In the genomic region with DNA sequence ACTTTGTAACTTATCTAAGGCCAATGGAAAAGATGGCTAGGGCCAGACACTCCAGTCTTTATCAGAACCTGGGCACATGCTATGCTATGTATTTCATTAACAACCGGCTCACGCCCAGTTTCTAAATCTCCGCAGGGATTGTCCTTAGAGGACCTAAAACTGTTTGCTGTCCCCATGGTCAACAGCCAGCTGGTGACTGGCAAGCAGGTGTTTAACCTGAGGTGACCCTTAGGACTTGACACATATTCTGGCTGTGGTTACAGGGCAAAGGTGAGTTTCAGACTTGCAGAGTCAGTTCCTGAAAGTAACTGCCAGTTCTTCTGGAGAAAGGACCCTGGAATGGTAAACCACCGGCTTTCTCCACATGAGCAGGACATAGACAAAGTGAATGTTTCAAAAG, we compare ENCODE assay signal across 18 mouse cellular contexts. TPM values are rescaled to one million over a fixed set of nuclear protein-coding genes. Genes with fewer than 3 reads are reported as not detected.
A peak's percentile ranks its signal among the peaks of the same experiment; 100 is the strongest.
DNase-seq lines count a peak whose midpoint lies in the region; TF ChIP-seq lines count a peak whose summit lies in the region.
"Had no signal": no experiment of that assay in that cellular context is flagged by ENCODE, and none has a peak within 500 bp of the region (broad histone marks: within the 10 kb centered on the region; RNA-seq: fewer than 3 reads in every experiment).

No protein-coding gene starts in this region.

- DNase-seq in heart, adult 2 months, result peak; percentile 52 to 79
- no peak for DNase-seq in heart, embryonic 10.5 days (ENCODE audit: low spot score)
- DNase-seq in gastrocnemius, adult 2 months, result peak; percentile 70
- peak; percentile 68 for DNase-seq in heart, adult 8-10 months (ENCODE audit: low spot score)
- peak; percentile 56 to 77 for DNase-seq in kidney, postnatal 25 days
- no peak for DNase-seq in thymus, postnatal 25 days
- no peak for DNase-seq in ovary, postnatal 10 days (ENCODE audit: low spot score)
- DNase-seq: cerebellum, adult 11-12 months; forebrain, postnatal 0 days; left cerebral cortex, postnatal 4 days had no signal

- WGBS in heart, adult 2 months, result 61% methylated on average over 4 of the region's 4 CpGs
- WGBS in heart, embryonic 10.5 days, result 83% methylated on average over 4 of the region's 4 CpGs

- TF ChIP-seq POLR2A in heart, adult 2 months (IDR thresholded peaks at IDR 0.05; ENCODE audit: insufficient read depth, low read depth, low read length), result no peak

- H3K27me3 ChIP-seq in heart, adult 2 months (ENCODE audit: control insufficient read depth, insufficient read depth, low read length), result peaks cover 2% of the 10 kb centered on the region; the same call in 1 of the 2 replicates
- no peaks in the 10 kb centered on the region for H3K27me3 ChIP-seq in heart, embryonic 10.5 days (ENCODE audit: insufficient read depth, poor library complexity, severe bottlenecking)
- H3K27me3 ChIP-seq: intestine, embryonic 15.5 days; neural tube, embryonic 13.5 days had no signal

- no peaks in the 10 kb centered on the region for H3K79me2 ChIP-seq in heart, adult 2 months (replicated peaks; ENCODE audit: control insufficient read depth, insufficient read depth, low read length)

- peaks cover 2% of the 10 kb centered on the region; the same call in 1 of the 2 replicates for H3K36me3 ChIP-seq in heart, adult 2 months (ENCODE audit: control insufficient read depth, insufficient read depth, low read length)
- H3K36me3 ChIP-seq in heart, embryonic 10.5 days, result no peaks in the 10 kb centered on the region
- H3K36me3 ChIP-seq: hindbrain, embryonic 10.5 days; intestine, embryonic 15.5 days; neural tube, embryonic 13.5 days had no signal

- peak; percentile 95 for TF ChIP-seq EP300 in heart, adult 2 months (IDR thresholded peaks at IDR 0.05; ENCODE audit: insufficient read depth, low read depth, low read length)

- no peak overlapping the region for H3K4me3 ChIP-seq in heart, adult 2 months
- no peak overlapping the region for H3K4me3 ChIP-seq in heart, embryonic 10.5 days
- H3K4me3 ChIP-seq in gastrocnemius, adult 2 months, result no peak overlapping the region
- H3K4me3 ChIP-seq: hindbrain, embryonic 10.5 days; intestine, embryonic 15.5 days; neural tube, embryonic 13.5 days had no signal

- no peak overlapping the region for H3K9ac ChIP-seq in heart, adult 2 months (ENCODE audit: low read depth, low read length)
- H3K9ac ChIP-seq: forebrain, postnatal 0 days; intestine, embryonic 15.5 days; neural tube, embryonic 13.5 days had no signal

- H3K4me1 ChIP-seq in heart, adult 2 months (ENCODE audit: control insufficient read depth, insufficient read depth, low read length), result peaks cover 2% of the 10 kb centered on the region; the same call in 1 of the 2 replicates
- no peaks in the 10 kb centered on the region for H3K4me1 ChIP-seq in heart, embryonic 10.5 days
- H3K4me1 ChIP-seq: intestine, embryonic 15.5 days had no signal

- TF ChIP-seq CTCF in heart, adult 2 months (IDR thresholded peaks at IDR 0.05), result no peak
- TF ChIP-seq CTCF in gastrocnemius, adult 2 months (IDR thresholded peaks at IDR 0.05), result no peak

- H3K27ac ChIP-seq in heart, adult 2 months, result peak overlapping the region; percentile 86
- no peak overlapping the region for H3K27ac ChIP-seq in heart, embryonic 10.5 days
- H3K27ac ChIP-seq in gastrocnemius, adult 2 months, result peak overlapping the region; percentile 77
- H3K27ac ChIP-seq: hindbrain, embryonic 10.5 days; intestine, embryonic 15.5 days; neural tube, embryonic 13.5 days had no signal

- no peaks in the 10 kb centered on the region for H3K9me3 ChIP-seq in heart, embryonic 10.5 days
- H3K9me3 ChIP-seq: hindbrain, embryonic 10.5 days; intestine, embryonic 15.5 days; neural tube, embryonic 13.5 days had no signal

- intact Hi-C loops in heart, adult 2 months (cut with DNase I), result no loop called here
- intact Hi-C loops in gastrocnemius, adult 2 months (cut with DNase I), result no loop called here

RNA-seq across cellular contexts. Expression of a gene that starts 29.5 kb away (rescaled TPM):
- not detected for total RNA-seq in heart, adult 2 months (2021)
- polyA plus RNA-seq in heart, adult 2 months (2012; rRNA removed), result not detected in 2 replicates
- not detected in 2 replicates for polyA plus RNA-seq in heart, embryonic 10.5 days (2016; fragmentation: Nextera tagmentation; extraction: Ambion mirVana)
- not detected for total RNA-seq in gastrocnemius, adult 2 months (2021)
- not detected for total RNA-seq in heart, adult 8-10 months (2022)
- total RNA-seq: forebrain, postnatal 0 days; layer of hippocampus, postnatal 10 days; left cerebral cortex, postnatal 4 days; megakaryocyte progenitor cell, adult 5-6 weeks; midbrain, postnatal 0 days had no signal
- polyA plus RNA-seq: forebrain, postnatal 0 days; hindbrain, embryonic 10.5 days; intestine, embryonic 15.5 days; liver, embryonic 16.5 days; midbrain, postnatal 0 days; neural tube, embryonic 13.5 days; thymus, postnatal 0 days had no signal

Comparison
In these comparisons a context has a peak if more than half of its experiments do, and no peak if none do; other contexts are left out.
1. DNase-seq: peak in heart, adult 2 months (2 of 2), gastrocnemius, adult 2 months (single experiment), heart, adult 8-10 months (single experiment) and kidney, postnatal 25 days (2 of 2); none in heart, embryonic 10.5 days (single experiment), thymus, postnatal 25 days (single experiment) and ovary, postnatal 10 days (single experiment).